Mouse (Mus musculus) embryonic fibroblast, embryonic 13.5 days (primary cell): Measurements from ENCODE around the gene Agbl4.

ENCODE experiments used
- CTCF ChIP-seq: IDR thresholded peaks from 2 replicates; pipeline ENCODE4 v1.5.1; 2011; ENCODE audit warnings: mild to moderate bottlenecking, control low read depth, low read length, moderate library complexity, borderline replicate concordance; ENCODE audit not compliant: insufficient read depth
- POLR2A ChIP-seq: IDR thresholded peaks from 2 replicates; pipeline ENCODE4 v1.6.1; 2011; ENCODE audit warnings: low read depth, mild to moderate bottlenecking, control low read depth, low read length, moderate library complexity

DNA sequence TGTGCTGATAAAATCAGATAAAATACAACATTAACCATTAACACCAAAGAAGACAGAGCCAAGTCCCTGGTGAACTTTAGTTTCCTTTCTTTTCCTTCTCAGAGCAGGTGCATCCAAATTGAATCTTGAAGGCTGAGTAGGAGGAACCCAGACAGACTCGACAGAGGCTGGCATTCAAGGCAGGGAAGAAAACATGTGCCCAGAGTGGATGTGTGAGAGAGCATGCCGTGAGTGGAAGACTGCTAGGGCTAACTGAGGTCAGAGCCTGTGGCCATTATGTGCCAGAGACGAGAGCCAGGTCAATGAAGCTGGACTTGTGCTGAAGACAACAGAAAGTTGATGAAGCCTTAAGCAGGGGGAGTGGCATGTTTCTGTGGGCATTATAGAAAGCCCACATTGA, 1121.8 kb downstream of the Agbl4 start:
- TF ChIP-seq CTCF (no peak), POLR2A (no peak)
